Mouse (Mus musculus) forebrain, embryonic 12.5 days (tissue): ENCODE data around the gene Irx3. TPM values are rescaled to one million over a fixed set of nuclear protein-coding genes. Genes with fewer than 3 reads are reported as not detected.

ENCODE experiments used
- ATAC-seq: fragments of 200-750 bp; cut with Nextera tagmentation; 2 replicates; pipeline ENCODE4 v1.8.0; 2017; ENCODE audit warnings: moderate TSS enrichment; ENCODE audit not compliant: low FRiP score
- H3K27ac ChIP-seq: fragments of 300-500 bp; sonication (generic); 2 replicates; pipeline ENCODE4 v1.5.1; 2016; ENCODE audit warnings: mild to moderate bottlenecking
- H3K27me3 ChIP-seq: fragments of 300-500 bp; sonication (generic); 2 replicates; pipeline ENCODE4 v1.6.1; 2016; ENCODE audit warnings: mild to moderate bottlenecking
- H3K36me3 ChIP-seq: fragments of 300-500 bp; sonication (generic); replicated peaks from 2 replicates; pipeline ENCODE4 v1.6.1; 2016; ENCODE audit warnings: mild to moderate bottlenecking
- H3K4me1 ChIP-seq: fragments of 300-500 bp; sonication (generic); 2 replicates; pipeline ENCODE4 v1.6.1; 2016
- H3K4me2 ChIP-seq: fragments of 300-500 bp; sonication (generic); 2 replicates; pipeline ENCODE4 v1.6.1; 2016; ENCODE audit warnings: mild to moderate bottlenecking, moderate library complexity
- H3K4me3 ChIP-seq: fragments of 300-500 bp; sonication (generic); replicated peaks from 2 replicates; pipeline ENCODE4 v1.5.1; 2016; ENCODE audit warnings: mild to moderate bottlenecking
- H3K9ac ChIP-seq: fragments of 300-500 bp; sonication (generic); 2 replicates; pipeline ENCODE4 v1.6.1; 2016; ENCODE audit warnings: mild to moderate bottlenecking
- H3K9me3 ChIP-seq: fragments of 300-500 bp; sonication (generic); 2 replicates; pipeline ENCODE4 v1.6.1; 2016
- WGBS: fragments of 180-500 bp; shearing (Covaris S2); methylation state at CpG from one replicate; pipeline ENCODE4 v1.1.7; 2016; 5-methylcytosine and 5-hydroxymethylcytosine counted together
- polyA plus RNA-seq: library from polyadenylated mRNA; unstranded; fragments of >200 nt; fragmentation: Nextera tagmentation; extraction: Ambion mirVana; gene quantifications from 2 replicates; pipeline ENCODE4 v1.2.1, GENCODE M21; 2016

Gene Irx3
- polyA plus RNA-seq, result 10.1 and 12.4 TPM in 2 replicates

- WGBS, result 0% methylated on average over 33 of the region's 33 CpGs
These were observed at the start of gene Irx3 for GRCm38 (mm10) chr8:91801839-91802238. Gene Irx3, minus strand, starts transcription at chr8:91802067.

GRCm38 (mm10) chr8:91851359-91851758, 49.5 kb upstream of the Irx3 start:
- no peaks in the 10 kb centered on the region for H3K36me3 ChIP-seq
- no peak overlapping the region for H3K4me2 ChIP-seq
- no peak for ATAC-seq
- 77% methylated on average over 10 of the region's 10 CpGs for WGBS
- H3K9ac ChIP-seq, result no peak overlapping the region
- H3K9me3 ChIP-seq, result no peaks in the 10 kb centered on the region
- H3K4me1 ChIP-seq, result peaks cover 6% of the 10 kb centered on the region; the same call in 1 of the 2 replicates
- no peak overlapping the region for H3K4me3 ChIP-seq
- no peak overlapping the region for H3K27ac ChIP-seq
- peaks cover 87% of the 10 kb centered on the region for H3K27me3 ChIP-seq

More at GRCm38 (mm10) chr8:91801839-91802238, at the start of gene Irx3:
- H3K9me3 ChIP-seq, result no peaks in the 10 kb centered on the region
- H3K27me3 ChIP-seq, result peaks cover 96% of the 10 kb centered on the region
- no peaks in the 10 kb centered on the region for H3K36me3 ChIP-seq
- peaks cover 81% of the 10 kb centered on the region for H3K4me1 ChIP-seq
- H3K27ac ChIP-seq, result peak within 1 kb of the TSS; percentile 84
- H3K9ac ChIP-seq, result peak within 1 kb of the TSS; percentile 58
- peak within 1 kb of the TSS; percentile 80 for H3K4me2 ChIP-seq
- peak within 1 kb of the TSS; percentile 53 for H3K4me3 ChIP-seq
- peak; percentile 57; the same call in 1 of the 2 replicates for ATAC-seq

GRCm38 (mm10) chr8:91849984-91850383, 48.1 kb upstream of the Irx3 start:
- Histone ChIP-seq H3K9me3 (no peaks in the 10 kb centered on the region), H3K4me3 (no peak overlapping the region), H3K9ac (no peak overlapping the region), H3K4me2 (no peak overlapping the region), H3K36me3 (no peaks in the 10 kb centered on the region), H3K27ac (no peak overlapping the region), H3K4me1 (no peaks in the 10 kb centered on the region), H3K27me3 (peaks cover 88% of the 10 kb centered on the region)
- WGBS, result 89% methylated on average over 6 of the region's 6 CpGs
- ATAC-seq, result no peak

- ATAC-seq, result no peak
- H3K4me2 ChIP-seq, result no peak overlapping the region
- no peak overlapping the region for H3K27ac ChIP-seq
- WGBS, result 91% methylated on average over 8 of the region's 8 CpGs
- H3K36me3 ChIP-seq, result no peaks in the 10 kb centered on the region
- H3K4me3 ChIP-seq, result no peak overlapping the region
- peaks cover 86% of the 10 kb centered on the region for H3K27me3 ChIP-seq
- no peak overlapping the region for H3K9ac ChIP-seq
- H3K9me3 ChIP-seq, result no peaks in the 10 kb centered on the region
- no peaks in the 10 kb centered on the region for H3K4me1 ChIP-seq
These were observed 47.7 kb upstream of the Irx3 start for GRCm38 (mm10) chr8:91849529-91849928.

- Histone ChIP-seq H3K9ac (no peak overlapping the region), H3K4me1 (no peaks in the 10 kb centered on the region), H3K4me3 (no peak overlapping the region), H3K27ac (no peak overlapping the region), H3K36me3 (no peaks in the 10 kb centered on the region), H3K9me3 (no peaks in the 10 kb centered on the region), H3K27me3 (peaks cover 63% of the 10 kb centered on the region), H3K4me2 (no peak overlapping the region)
- WGBS, result 86% methylated on average over 3 of the region's 3 CpGs
- no peak for ATAC-seq
These were observed 43.8 kb upstream of the Irx3 start for GRCm38 (mm10) chr8:91845641-91846040.

GRCm38 (mm10) chr8:91837131-91837530, 35.3 kb upstream of the Irx3 start:
- 48% methylated on average over 1 of the region's 1 CpGs for WGBS
- Histone ChIP-seq H3K9me3 (no peaks in the 10 kb centered on the region), H3K9ac (no peak overlapping the region), H3K4me3 (no peak overlapping the region), H3K27ac (no peak overlapping the region), H3K36me3 (no peaks in the 10 kb centered on the region), H3K4me1 (no peaks in the 10 kb centered on the region), H3K27me3 (peaks cover 58% of the 10 kb centered on the region), H3K4me2 (no peak overlapping the region)
- ATAC-seq, result no peak

DNA sequence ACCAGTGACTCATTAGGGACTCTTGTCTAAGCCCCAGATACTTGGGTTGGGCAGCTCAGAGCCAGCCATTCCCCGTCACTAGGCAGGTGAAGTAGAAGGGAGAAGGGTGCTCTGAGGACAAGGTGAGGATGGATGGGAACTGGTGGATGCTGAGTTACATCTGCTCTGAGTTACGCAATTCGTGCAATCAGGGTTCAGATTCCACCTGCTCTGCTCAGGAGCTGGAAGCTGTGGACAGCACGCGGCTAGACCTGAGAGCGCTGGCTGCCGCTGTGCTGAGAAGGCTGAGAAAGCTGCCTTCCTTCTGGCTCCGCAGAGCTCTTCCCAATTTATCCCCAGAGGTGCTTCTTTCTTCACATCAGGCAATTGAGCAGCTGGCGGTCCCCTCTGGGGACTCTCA, 34.8 kb upstream of the Irx3 start:
- Histone ChIP-seq H3K36me3 (no peaks in the 10 kb centered on the region), H3K9ac (no peak overlapping the region), H3K27me3 (peaks cover 61% of the 10 kb centered on the region), H3K4me3 (no peak overlapping the region), H3K9me3 (no peaks in the 10 kb centered on the region), H3K4me1 (no peaks in the 10 kb centered on the region), H3K27ac (no peak overlapping the region), H3K4me2 (no peak overlapping the region)
- 55% methylated on average over 9 of the region's 9 CpGs for WGBS
- ATAC-seq, result no peak

- Histone ChIP-seq H3K27ac (no peak overlapping the region), H3K4me3 (no peak overlapping the region), H3K9me3 (no peaks in the 10 kb centered on the region), H3K36me3 (no peaks in the 10 kb centered on the region), H3K4me2 (no peak overlapping the region), H3K27me3 (peaks cover 61% of the 10 kb centered on the region), H3K4me1 (peaks cover 6% of the 10 kb centered on the region; the same call in 1 of the 2 replicates), H3K9ac (no peak overlapping the region)
- ATAC-seq, result no peak
- WGBS, result 68% methylated on average over 14 of the region's 14 CpGs
These were observed 25.8 kb upstream of the Irx3 start for GRCm38 (mm10) chr8:91827661-91828060.

- no peak overlapping the region for H3K9ac ChIP-seq
- H3K36me3 ChIP-seq, result no peaks in the 10 kb centered on the region
- H3K4me2 ChIP-seq, result no peak overlapping the region
- 84% methylated on average over 9 of the region's 9 CpGs for WGBS
- no peak for ATAC-seq
- peaks cover 59% of the 10 kb centered on the region for H3K27me3 ChIP-seq
- no peaks in the 10 kb centered on the region for H3K9me3 ChIP-seq
- no peak overlapping the region for H3K4me3 ChIP-seq
- peaks cover 6% of the 10 kb centered on the region; the same call in 1 of the 2 replicates for H3K4me1 ChIP-seq
- H3K27ac ChIP-seq, result no peak overlapping the region
These were observed 25.3 kb upstream of the Irx3 start for GRCm38 (mm10) chr8:91827192-91827591.

DNA sequence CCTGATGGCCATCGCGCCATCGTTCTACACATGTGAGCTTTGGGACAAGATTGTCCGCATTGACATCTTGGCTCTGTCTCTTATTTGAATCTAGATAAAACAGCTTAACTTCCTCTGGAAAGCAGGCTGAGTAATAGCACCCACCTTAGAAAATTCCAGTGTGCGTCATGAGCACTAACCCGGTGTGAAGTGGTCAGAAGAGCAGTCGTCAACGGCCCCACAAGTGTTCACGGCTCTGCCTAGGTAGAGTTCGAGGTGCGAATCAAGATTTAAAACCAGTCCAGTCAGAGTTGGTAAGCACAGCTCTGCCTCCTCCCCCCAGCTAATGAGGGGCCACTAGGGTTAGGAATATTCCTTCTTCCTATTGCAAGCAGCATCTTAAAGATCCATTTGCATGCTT, 21.5 kb upstream of the Irx3 start:
- H3K4me2 ChIP-seq, result no peak overlapping the region
- no peaks in the 10 kb centered on the region for H3K9me3 ChIP-seq
- no peak overlapping the region for H3K4me3 ChIP-seq
- H3K27me3 ChIP-seq, result peaks cover 62% of the 10 kb centered on the region
- 93% methylated on average over 11 of the region's 11 CpGs for WGBS
- H3K36me3 ChIP-seq, result no peaks in the 10 kb centered on the region
- no peak overlapping the region for H3K27ac ChIP-seq
- ATAC-seq, result no peak
- no peaks in the 10 kb centered on the region for H3K4me1 ChIP-seq
- no peak overlapping the region for H3K9ac ChIP-seq

DNA sequence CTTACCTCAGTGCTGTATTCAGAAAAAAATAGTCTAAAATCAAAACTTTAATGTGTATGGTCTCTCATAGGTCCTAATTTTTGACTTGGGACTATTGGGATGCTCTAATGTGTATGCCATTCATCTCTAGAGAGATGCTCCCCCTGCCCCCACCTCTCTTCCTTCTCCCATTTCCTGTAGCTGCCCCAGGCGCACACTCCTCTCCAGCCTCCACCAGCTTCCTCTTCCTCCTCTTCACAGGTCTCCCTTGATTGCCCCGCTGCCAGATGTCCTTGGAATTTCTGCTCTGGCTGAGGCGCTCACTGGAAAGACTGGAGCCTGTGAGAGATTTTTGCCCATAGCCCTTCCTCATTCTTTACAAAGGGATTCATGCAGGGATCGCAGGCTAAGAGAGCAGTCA, 20.9 kb upstream of the Irx3 start:
- H3K27me3 ChIP-seq, result peaks cover 68% of the 10 kb centered on the region
- no peak overlapping the region for H3K27ac ChIP-seq
- no peak overlapping the region for H3K4me2 ChIP-seq
- WGBS, result 77% methylated on average over 4 of the region's 4 CpGs
- H3K36me3 ChIP-seq, result no peaks in the 10 kb centered on the region
- no peak overlapping the region for H3K9ac ChIP-seq
- no peaks in the 10 kb centered on the region for H3K4me1 ChIP-seq
- no peak for ATAC-seq
- no peak overlapping the region for H3K4me3 ChIP-seq
- H3K9me3 ChIP-seq, result no peaks in the 10 kb centered on the region

DNA sequence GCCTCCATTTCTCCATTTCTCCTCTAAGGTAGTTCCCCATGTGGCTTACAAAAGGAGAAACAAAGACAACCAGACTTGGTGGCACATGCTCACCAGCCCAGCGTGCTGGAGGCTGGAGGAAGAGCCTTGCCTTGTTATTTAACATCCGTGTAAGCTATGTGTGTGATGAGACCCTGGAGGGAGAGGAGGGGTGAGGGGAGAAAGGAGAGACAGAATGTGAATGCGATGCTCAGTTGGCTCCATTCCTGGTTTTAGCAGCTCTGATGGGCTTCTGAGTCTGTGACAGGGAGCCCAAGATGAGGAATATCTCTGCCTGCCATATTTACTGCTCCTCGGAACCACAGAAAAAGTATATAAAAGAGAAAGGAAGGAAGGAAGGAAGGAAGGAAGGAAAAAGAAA, 20.1 kb upstream of the Irx3 start:
- Histone ChIP-seq H3K4me1 (no peaks in the 10 kb centered on the region), H3K4me2 (no peak overlapping the region), H3K27me3 (peaks cover 76% of the 10 kb centered on the region), H3K4me3 (no peak overlapping the region), H3K36me3 (no peaks in the 10 kb centered on the region), H3K27ac (no peak overlapping the region), H3K9me3 (no peaks in the 10 kb centered on the region), H3K9ac (no peak overlapping the region)
- no peak for ATAC-seq
- WGBS, result 42% methylated on average over 4 of the region's 4 CpGs

DNA sequence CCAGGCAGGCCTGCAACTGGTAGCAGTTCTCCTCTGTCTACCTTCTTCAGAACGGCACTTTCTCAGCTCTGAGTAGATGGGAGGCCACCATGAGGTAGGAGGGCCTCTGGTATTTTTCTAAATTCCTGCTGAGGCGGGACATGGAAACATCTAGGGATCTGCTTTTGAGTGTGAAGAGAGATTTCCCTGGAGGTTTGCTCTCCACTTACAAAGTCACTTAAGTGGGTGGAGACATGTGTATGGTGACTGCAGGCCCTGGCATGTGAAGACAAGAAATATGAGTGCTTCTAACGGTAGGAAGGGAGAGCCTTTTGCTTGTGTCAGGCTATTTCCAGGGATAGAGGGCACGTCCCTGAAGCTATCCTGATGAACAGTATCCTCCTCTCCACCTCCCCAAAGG, 17.9 kb upstream of the Irx3 start:
- no peak overlapping the region for H3K9ac ChIP-seq
- H3K27me3 ChIP-seq, result peaks cover 77% of the 10 kb centered on the region
- H3K9me3 ChIP-seq, result no peaks in the 10 kb centered on the region
- no peak overlapping the region for H3K4me2 ChIP-seq
- H3K4me1 ChIP-seq, result no peaks in the 10 kb centered on the region
- WGBS, result 87% methylated on average over 4 of the region's 4 CpGs
- no peak for ATAC-seq
- H3K4me3 ChIP-seq, result no peak overlapping the region
- H3K36me3 ChIP-seq, result no peaks in the 10 kb centered on the region
- H3K27ac ChIP-seq, result no peak overlapping the region
